Mouse (Mus musculus): ENCODE data around the gene Shbg. TPM values are rescaled to one million over a fixed set of nuclear protein-coding genes. Genes with fewer than 3 reads are reported as not detected.

Shbg gene
- under 1 TPM; 0.33 to 0.57 TPM for polyA plus RNA-seq (2017; shearing (Covaris generic))

DNA sequence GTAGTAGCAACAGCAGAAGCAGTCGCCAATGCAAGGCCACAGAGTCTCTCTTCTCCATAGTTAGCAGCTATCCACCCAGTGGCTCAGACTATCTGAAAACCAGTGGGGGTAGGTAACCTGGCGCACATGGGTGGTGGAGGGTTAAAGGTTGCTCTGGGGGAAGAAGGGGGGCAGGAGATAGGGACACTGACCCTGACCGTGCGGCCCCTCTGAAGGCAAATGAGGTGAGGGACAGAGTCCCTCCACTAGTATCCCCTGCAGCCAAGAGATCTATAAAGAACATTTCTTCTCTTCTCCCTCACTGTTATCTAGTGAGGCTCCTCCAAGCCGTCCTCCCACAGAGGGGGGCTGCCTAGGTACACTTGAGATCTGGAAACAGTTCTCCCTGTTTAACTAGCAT, at the start of gene Shbg:
Gene Shbg (minus strand): TSS at position 101 of the 400 bp plus-strand sequence.

GRCm38 (mm10) chr11:69665961-69666664, 48.4 kb upstream of the Shbg start, which contains the start of gene Cd68:
Gene Cd68, minus strand, starts transcription at chr11:69666153.

GRCm38 (mm10) chr11:69662213-69662966, 44.7 kb upstream of the Shbg start, which contains the start of gene Mpdu1:
Gene Mpdu1, minus strand, starts transcription at chr11:69662642.

DNA sequence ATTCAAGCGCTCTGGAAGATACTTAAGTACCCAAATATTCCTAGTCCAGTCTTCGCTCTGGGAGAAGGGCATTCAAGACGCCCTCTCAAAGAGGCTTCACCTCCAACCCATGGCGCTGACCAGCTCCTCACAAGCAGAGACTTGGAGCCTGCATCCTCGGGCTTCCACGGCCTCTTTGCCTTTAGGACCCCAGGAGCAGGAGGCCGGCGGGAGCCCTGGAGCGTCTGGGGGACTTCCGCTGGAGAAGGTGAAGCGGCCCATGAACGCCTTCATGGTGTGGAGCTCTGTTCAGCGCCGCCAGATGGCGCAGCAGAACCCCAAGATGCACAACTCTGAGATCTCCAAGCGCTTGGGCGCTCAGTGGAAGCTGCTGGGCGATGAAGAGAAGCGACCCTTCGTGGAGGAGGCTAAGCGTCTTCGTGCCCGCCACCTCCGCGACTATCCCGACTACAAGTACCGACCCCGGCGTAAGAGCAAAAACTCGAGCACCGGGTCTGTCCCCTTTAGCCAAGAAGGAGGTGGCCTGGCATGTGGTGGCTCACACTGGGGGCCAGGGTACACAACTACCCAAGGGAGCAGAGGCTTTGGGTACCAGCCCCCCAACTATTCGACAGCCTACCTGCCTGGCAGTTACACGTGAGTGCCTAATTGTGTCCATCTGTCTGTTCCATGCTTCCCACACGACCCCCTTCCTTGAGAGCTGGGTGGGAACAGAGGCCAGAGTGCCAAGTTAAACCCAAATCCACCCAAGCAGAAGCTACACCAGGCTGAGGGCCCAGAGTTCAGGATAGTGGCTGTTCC, 37.8 kb upstream of the Shbg start, which contains the start of gene Sox15:
Gene Sox15 (plus strand): TSS at position 51 of the 801 bp plus-strand sequence.

DNA sequence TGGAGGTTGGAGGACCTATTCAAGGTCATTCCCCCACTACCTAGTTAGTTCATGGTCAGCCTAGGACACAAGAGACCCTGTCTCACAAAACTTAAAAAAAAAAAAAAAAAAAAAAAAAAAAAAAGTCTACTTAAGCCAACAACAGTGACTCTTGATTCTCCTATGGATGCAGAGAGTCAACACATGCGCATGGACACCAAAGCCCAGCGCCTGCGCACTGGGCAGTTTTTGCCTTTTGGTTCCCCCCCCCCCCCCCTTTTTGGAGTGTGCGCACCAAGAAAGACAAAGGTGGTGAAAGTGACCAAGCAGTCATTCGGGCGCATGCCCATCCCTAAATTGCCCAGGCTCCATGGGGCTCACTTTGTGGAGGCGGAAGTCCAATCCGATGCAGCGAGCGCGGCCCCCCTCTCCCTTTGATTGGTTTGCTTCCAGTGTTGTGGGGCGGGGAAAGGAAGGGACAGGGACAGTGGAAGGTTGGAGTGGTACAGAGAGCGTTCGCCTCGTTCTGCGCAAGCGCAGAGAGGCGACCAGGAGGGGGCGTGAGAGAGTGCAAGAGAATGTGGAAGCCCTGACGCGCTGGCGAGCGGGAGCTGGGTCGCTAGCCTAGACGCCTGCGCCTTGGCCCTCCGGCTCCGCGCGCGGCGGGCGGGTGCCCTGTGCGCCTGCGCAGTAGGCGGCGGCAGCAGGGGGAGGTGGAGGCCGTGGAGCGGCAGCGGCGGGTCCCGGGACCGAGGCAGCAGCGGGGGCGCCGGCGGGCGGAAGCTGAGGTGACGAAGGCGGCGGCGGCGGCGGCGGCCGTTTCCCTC, 14.8 kb upstream of the Shbg start, which contains the start of gene Fxr2:
Gene Fxr2 (plus strand): TSS at position 707 of the 806 bp plus-strand sequence.

DNA sequence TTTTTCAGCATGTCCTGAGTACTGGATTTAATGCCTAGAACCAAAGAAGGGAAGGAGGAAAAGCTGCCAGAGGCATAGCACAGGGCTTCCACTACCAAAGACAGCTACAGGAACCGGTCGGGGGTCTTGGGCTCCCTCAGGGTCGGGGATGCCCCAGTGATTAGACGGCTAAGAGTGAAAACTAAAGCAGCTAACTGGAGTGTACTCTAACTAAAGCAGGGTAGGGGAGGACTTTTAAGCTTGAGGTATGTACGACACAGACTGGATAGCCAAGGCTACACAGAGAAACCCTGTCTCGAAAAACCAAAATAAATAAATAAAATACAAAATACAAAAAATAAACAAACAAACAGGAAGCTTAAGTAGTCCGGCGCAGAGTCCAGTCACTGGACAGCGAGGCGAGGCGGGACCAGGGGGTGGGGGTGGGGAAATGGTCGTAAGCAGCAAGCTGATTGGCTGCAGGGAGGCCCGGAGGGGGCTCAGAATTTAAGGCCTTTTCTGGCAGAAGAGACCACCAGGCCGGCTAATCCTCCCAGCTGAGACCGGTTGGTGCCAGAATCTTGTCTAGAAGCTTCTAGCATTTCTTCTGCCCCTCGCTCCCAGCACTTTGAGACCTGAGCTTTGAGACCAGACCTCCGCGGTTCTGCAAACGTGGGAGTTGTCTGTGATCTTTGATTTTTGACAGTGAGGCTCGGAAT, 4.0 kb upstream of the Shbg start, which contains the start of gene Sat2:
Gene Sat2 (plus strand): TSS at position 454 of the 698 bp plus-strand sequence.

DNA sequence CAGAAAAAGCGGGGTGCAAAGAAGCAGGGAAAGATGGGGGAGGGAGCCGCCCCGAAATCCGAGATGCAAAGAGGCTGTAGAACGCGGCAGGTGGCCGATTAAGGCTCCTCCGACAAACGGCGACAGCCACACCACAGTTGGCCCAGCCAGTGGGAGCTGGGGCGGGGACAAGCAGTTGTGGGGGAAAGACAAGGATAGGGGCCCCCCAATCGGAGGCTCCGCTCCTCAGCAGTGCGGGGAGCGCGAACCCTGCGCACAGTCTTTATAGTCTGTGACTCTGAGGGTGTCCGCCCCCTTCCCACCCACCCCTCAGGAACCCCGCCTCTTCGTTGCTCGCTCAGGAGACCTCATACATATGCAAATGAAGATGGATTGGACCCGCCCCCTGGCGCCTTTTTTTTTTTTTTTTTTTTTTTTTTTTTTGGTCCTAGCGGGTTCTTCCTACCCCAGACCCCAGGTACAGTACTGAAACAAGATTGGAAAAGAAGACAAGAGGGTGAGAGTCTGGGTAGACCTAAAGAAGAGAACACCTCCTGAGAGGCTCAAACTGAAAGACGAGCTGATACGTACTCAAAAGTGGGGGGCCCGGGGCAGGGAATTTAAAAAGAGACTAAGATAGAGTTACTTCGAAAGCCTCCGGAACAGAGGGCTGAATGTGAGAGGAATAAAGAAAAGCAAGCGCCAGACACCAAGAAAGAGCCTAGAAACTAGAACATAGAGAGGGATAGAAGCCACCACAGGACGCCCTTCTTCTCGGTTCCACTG, 11.8 kb downstream of the Shbg start, which contains the start of gene Atp1b2:
Gene Atp1b2 (minus strand): TSS at position 217 of the 765 bp plus-strand sequence.

GRCm38 (mm10) chr11:69580091-69580514, 37.6 kb downstream of the Shbg start, which contains the start of the genes Wrap53 and Trp53:
Gene Wrap53, minus strand, starts transcription at chr11:69580255.
Gene Trp53, plus strand, starts transcription at chr11:69580359.

Other genes starting within 250 kb of the Shbg start
- 100 to 1,000 TPM; 116 to 125 TPM for gene Chd3, start 248.5 kb downstream of the Shbg start, polyA plus RNA-seq (2017; shearing (Covaris generic))
- 100 to 1,000 TPM in 1 of 2 experiments, 10 to 100 TPM in 1; 97.4 to 110 TPM for gene Naa38, start 222.4 kb downstream of the Shbg start, polyA plus RNA-seq (2017; shearing (Covaris generic))
- 10 to 100 TPM; 25.6 to 30.9 TPM for gene Cyb5d1, start 222.3 kb downstream of the Shbg start, polyA plus RNA-seq (2017; shearing (Covaris generic))
- gene Tmem88, start 219.7 kb downstream of the Shbg start, polyA plus RNA-seq (2017; shearing (Covaris generic)) = 1 to 10 TPM in 1 of 2 experiments, under 1 TPM in 1; 0.45 to 1.8 TPM
- gene Kdm6b, start 204.2 kb downstream of the Shbg start, polyA plus RNA-seq (2017; shearing (Covaris generic)) = 1 to 10 TPM; 5.0 to 5.4 TPM
- gene Dnah2, start 68.8 kb downstream of the Shbg start, polyA plus RNA-seq (2017; shearing (Covaris generic)) = 1 to 10 TPM in 1 of 2 experiments, under 1 TPM in 1; 0.31 to 3.4 TPM
- gene Efnb3, start 57.7 kb downstream of the Shbg start, polyA plus RNA-seq (2017; shearing (Covaris generic)) = under 1 TPM; 0.55 to 0.64 TPM
- 10 to 100 TPM; 26.4 to 26.5 TPM for gene Wrap53, start 37.6 kb downstream of the Shbg start, polyA plus RNA-seq (2017; shearing (Covaris generic))
- gene Trp53, start 37.5 kb downstream of the Shbg start, polyA plus RNA-seq (2017; shearing (Covaris generic)) = 100 to 1,000 TPM; 201 to 249 TPM
- under 1 TPM in 1 of 2 experiments, not detected in 1; 0.55 TPM for gene Atp1b2, start 12.0 kb downstream of the Shbg start, polyA plus RNA-seq (2017; shearing (Covaris generic))
- 1 to 10 TPM in 1 of 2 experiments, not detected in 1; 2.8 TPM for gene Sat2, start 4.1 kb upstream of the Shbg start, polyA plus RNA-seq (2017; shearing (Covaris generic))
- 10 to 100 TPM; 59.9 to 74.5 TPM for gene Fxr2, start 15.1 kb upstream of the Shbg start, polyA plus RNA-seq (2017; shearing (Covaris generic))
- 1 to 10 TPM in 1 of 2 experiments, under 1 TPM in 1; 0.55 to 3.1 TPM for gene Sox15, start 37.4 kb upstream of the Shbg start, polyA plus RNA-seq (2017; shearing (Covaris generic))
- gene Mpdu1, start 44.7 kb upstream of the Shbg start, polyA plus RNA-seq (2017; shearing (Covaris generic)) = 10 to 100 TPM; 47.5 to 52.3 TPM
- 10 to 100 TPM in 1 of 2 experiments, 1 to 10 TPM in 1; 1.7 to 11.0 TPM for gene Cd68, start 48.2 kb upstream of the Shbg start, polyA plus RNA-seq (2017; shearing (Covaris generic))
- 100 to 1,000 TPM; 493 to 540 TPM for gene Eif4a1, start 54.5 kb upstream of the Shbg start, polyA plus RNA-seq (2017; shearing (Covaris generic))
- gene Senp3, start 64.2 kb upstream of the Shbg start, polyA plus RNA-seq (2017; shearing (Covaris generic)) = 10 to 100 TPM; 33.1 to 37.3 TPM
- gene Tnfsf13, start 67.9 kb upstream of the Shbg start, polyA plus RNA-seq (2017; shearing (Covaris generic)) = not detected
- not detected for gene Tnfsf12, start 77.9 kb upstream of the Shbg start, polyA plus RNA-seq (2017; shearing (Covaris generic))
- under 1 TPM in 1 of 2 experiments, not detected in 1; 0.45 TPM for gene Tnfsfm13, start 78.2 kb upstream of the Shbg start, polyA plus RNA-seq (2017; shearing (Covaris generic))
- 10 to 100 TPM; 43.7 to 44.7 TPM for gene Polr2a, start 140.7 kb upstream of the Shbg start, polyA plus RNA-seq (2017; shearing (Covaris generic))
- 1 to 10 TPM in 1 of 2 experiments, under 1 TPM in 1; 0.29 to 1.3 TPM for gene Slc35g3, start 144.1 kb upstream of the Shbg start, polyA plus RNA-seq (2017; shearing (Covaris generic))
- 1 to 10 TPM; 3.8 to 5.3 TPM for gene Zbtb4, start 148.0 kb upstream of the Shbg start, polyA plus RNA-seq (2017; shearing (Covaris generic))
- gene Chrnb1, start 178.0 kb upstream of the Shbg start, polyA plus RNA-seq (2017; shearing (Covaris generic)) = 1 to 10 TPM in 1 of 2 experiments, under 1 TPM in 1; 0.13 to 4.3 TPM
- not detected for gene Fgf11, start 184.0 kb upstream of the Shbg start, polyA plus RNA-seq (2017; shearing (Covaris generic))
- not detected for gene Tmem102, start 187.7 kb upstream of the Shbg start, polyA plus RNA-seq (2017; shearing (Covaris generic))
- under 1 TPM in 1 of 2 experiments, not detected in 1; 0.39 TPM for gene Gm39566, start 197.4 kb upstream of the Shbg start, polyA plus RNA-seq (2017; shearing (Covaris generic))
- not detected for gene Spem2, start 200.6 kb upstream of the Shbg start, polyA plus RNA-seq (2017; shearing (Covaris generic))
- gene Spem1, start 204.3 kb upstream of the Shbg start, polyA plus RNA-seq (2017; shearing (Covaris generic)) = 1 to 10 TPM in 1 of 2 experiments, not detected in 1; 2.1 TPM
- gene Nlgn2, start 219.9 kb upstream of the Shbg start, polyA plus RNA-seq (2017; shearing (Covaris generic)) = under 1 TPM; 0.26 to 0.83 TPM
- 10 to 100 TPM; 64.6 to 89.9 TPM for gene Tmem256, start 220.6 kb upstream of the Shbg start, polyA plus RNA-seq (2017; shearing (Covaris generic))
- gene Plscr3, start 228.5 kb upstream of the Shbg start, polyA plus RNA-seq (2017; shearing (Covaris generic)) = 10 to 100 TPM; 15.4 to 18.5 TPM
- under 1 TPM; 0.08 to 0.72 TPM for gene Tnk1, start 240.8 kb upstream of the Shbg start, polyA plus RNA-seq (2017; shearing (Covaris generic))